Mouse (Mus musculus) liver, embryonic 13.5 days (tissue): Measurements from ENCODE around the gene Tssc4. TPM values are rescaled to one million over a fixed set of nuclear protein-coding genes. Genes with fewer than 3 reads are reported as not detected.

ENCODE experiments used
- ATAC-seq: fragments of 200-750 bp; cut with Nextera tagmentation; 2 replicates; pipeline ENCODE4 v1.8.0; 2017; ENCODE audit warnings: low read depth, mild to moderate bottlenecking, moderate number of reproducible peaks, moderate library complexity
- DNase-seq: peaks from one replicate; pipeline ENCODE4 v3.0.0; 2022
- H3K27ac ChIP-seq: fragments of 300-500 bp; sonication (generic); 2 replicates; pipeline ENCODE4 v1.5.1; 2015; ENCODE audit warnings: moderate library complexity, mild to moderate bottlenecking, inconsistent platforms
- H3K27me3 ChIP-seq: fragments of 300-500 bp; sonication (generic); 2 replicates; pipeline ENCODE4 v1.6.1; 2015; ENCODE audit warnings: mild to moderate bottlenecking, inconsistent platforms
- H3K36me3 ChIP-seq: fragments of 300-500 bp; sonication (generic); 2 replicates; pipeline ENCODE4 v1.6.1; 2015; ENCODE audit warnings: mild to moderate bottlenecking, inconsistent platforms
- H3K4me1 ChIP-seq: fragments of 300-500 bp; sonication (generic); replicated peaks from 2 replicates; pipeline ENCODE4 v1.6.1; 2015; ENCODE audit warnings: inconsistent platforms
- H3K4me2 ChIP-seq: fragments of 300-500 bp; sonication (generic); 2 replicates; pipeline ENCODE4 v1.6.1; 2015; ENCODE audit warnings: inconsistent platforms, mild to moderate bottlenecking, moderate library complexity
- H3K4me3 ChIP-seq: fragments of 300-500 bp; sonication (generic); replicated peaks from 2 replicates; pipeline ENCODE4 v1.5.1; 2015; ENCODE audit warnings: mild to moderate bottlenecking, inconsistent platforms
- H3K9ac ChIP-seq: fragments of 300-500 bp; sonication (generic); 2 replicates; pipeline ENCODE4 v1.6.1; 2015; ENCODE audit warnings: mild to moderate bottlenecking, inconsistent platforms
- H3K9me3 ChIP-seq: fragments of 300-500 bp; sonication (generic); replicated peaks from 2 replicates; pipeline ENCODE4 v1.6.1; 2016; ENCODE audit warnings: inconsistent platforms
- whole genome bisulfite sequencing: fragments of 180-500 bp; shearing (Covaris S2); methylation state at CpG from one replicate; pipeline ENCODE4 v1.1.7; 2015; ENCODE audit not compliant: insufficient replicate concordance; 5-methylcytosine and 5-hydroxymethylcytosine counted together
- polyA plus RNA-seq: library from polyadenylated mRNA; unstranded; fragments of >200 nt; fragmentation: Nextera tagmentation; extraction: Ambion mirVana; gene quantifications from 2 replicates; pipeline ENCODE4 v1.2.1, GENCODE M21; 2015

Tssc4 gene
- polyA plus RNA-seq, 1 experiment from 2014 or later = 45.3 TPM

DNA sequence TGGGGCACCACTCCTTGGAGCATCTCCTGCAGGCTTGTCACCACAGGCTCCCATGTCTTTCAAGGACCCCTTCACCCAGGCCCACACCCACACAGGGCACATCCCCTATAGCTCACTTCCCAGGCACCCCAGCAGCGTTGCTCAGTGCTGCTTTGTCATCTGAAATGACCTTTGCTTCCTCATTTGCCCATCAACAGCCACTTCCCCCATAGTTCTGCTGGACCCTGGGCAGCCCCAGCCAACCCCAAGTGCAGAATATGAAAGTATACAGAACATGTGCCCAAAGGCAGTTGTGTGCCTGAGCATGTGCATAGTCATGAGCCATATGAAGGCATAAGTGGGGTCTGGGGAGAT lies 26.5 kb downstream of the Tssc4 start:
- Histone ChIP-seq H3K9me3 (no peaks in the 10 kb centered on the region), H3K27ac (no peak overlapping the region), H3K4me2 (no peak overlapping the region), H3K4me3 (no peak overlapping the region), H3K4me1 (no peaks in the 10 kb centered on the region), H3K36me3 (no peaks in the 10 kb centered on the region), H3K9ac (no peak overlapping the region), H3K27me3 (peaks cover 26% of the 10 kb centered on the region)
- 7% methylated on average over 1 of the region's 1 CpGs for WGBS
- DNase-seq (no peak), ATAC-seq (no peak)

DNA sequence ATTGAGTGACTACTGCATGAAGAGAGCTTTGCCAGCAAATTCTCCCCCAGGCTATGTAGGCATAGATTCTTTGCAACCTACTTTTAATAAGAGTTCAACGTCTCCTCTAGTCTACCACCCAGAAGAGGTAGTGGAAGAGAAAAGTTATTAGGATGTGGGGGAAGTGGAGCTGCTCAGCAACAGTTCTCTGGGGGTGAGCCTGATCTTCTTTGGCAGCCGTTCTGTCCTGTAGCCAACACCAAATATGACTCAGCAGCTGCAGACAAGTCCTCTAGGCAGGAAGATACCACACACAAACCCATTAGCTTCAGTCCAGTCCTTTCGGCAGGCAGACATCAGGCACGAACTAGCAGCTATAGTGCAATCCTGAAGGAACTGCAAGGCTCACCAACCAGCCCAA lies 31.7 kb downstream of the Tssc4 start:
- no peak overlapping the region for H3K4me2 ChIP-seq
- no peak for ATAC-seq
- no peak overlapping the region for H3K9ac ChIP-seq
- H3K36me3 ChIP-seq = no peaks in the 10 kb centered on the region
- H3K4me3 ChIP-seq = no peak overlapping the region
- no peaks in the 10 kb centered on the region for H3K4me1 ChIP-seq
- no peaks in the 10 kb centered on the region for H3K9me3 ChIP-seq
- no peak for DNase-seq
- H3K27ac ChIP-seq = no peak overlapping the region
- H3K27me3 ChIP-seq = peaks cover 55% of the 10 kb centered on the region
- WGBS = 45% methylated on average over 4 of the region's 4 CpGs

DNA sequence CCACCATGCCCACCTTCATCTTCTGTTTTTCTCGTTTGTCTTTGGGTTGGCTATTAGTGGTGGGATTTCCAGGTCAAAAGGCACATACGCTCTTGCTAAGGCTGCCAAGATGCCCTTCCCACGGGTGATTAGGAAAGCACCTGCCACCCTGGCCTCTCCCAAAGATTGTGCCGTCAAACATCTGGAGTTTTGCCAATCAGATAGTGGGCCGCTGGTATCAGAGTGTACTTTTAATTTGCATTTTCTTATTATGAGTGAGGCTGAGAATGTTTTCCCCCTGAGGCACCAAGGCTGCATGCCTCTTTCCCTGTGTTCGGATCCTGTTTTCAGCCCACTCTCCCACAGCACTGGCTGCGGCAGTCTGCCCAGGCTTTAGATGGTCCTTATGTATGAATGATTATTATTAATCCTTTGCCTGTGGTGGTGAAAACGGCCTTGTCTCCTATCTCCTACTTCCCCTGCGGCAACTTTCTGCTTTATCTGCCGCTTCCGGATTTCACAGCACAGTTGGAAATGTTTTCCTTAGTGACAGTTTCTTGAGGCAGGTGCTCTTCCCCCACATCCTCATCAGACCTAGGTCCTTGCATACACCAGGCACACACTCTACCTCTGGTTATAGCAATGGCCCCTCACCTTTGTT lies 36.3 kb downstream of the Tssc4 start:
- H3K4me3 ChIP-seq = no peak overlapping the region
- H3K9ac ChIP-seq = no peak overlapping the region
- ATAC-seq (no peak), DNase-seq (no peak)
- H3K4me1 ChIP-seq = peaks cover 10% of the 10 kb centered on the region
- peaks cover 83% of the 10 kb centered on the region for H3K27me3 ChIP-seq
- H3K4me2 ChIP-seq = no peak overlapping the region
- H3K9me3 ChIP-seq = no peaks in the 10 kb centered on the region
- WGBS = 48% methylated on average over 11 of the region's 11 CpGs
- no peak overlapping the region for H3K27ac ChIP-seq
- no peaks in the 10 kb centered on the region for H3K36me3 ChIP-seq

- H3K4me3 ChIP-seq = peak within 1 kb of the TSS; percentile 40
- H3K4me1 ChIP-seq = peaks cover 10% of the 10 kb centered on the region
- WGBS = 45% methylated on average over 4 of the region's 4 CpGs
- DNase-seq (no peak), ATAC-seq (no peak)
- H3K4me2 ChIP-seq = peak within 1 kb of the TSS; percentile 57
- H3K9me3 ChIP-seq = no peaks in the 10 kb centered on the region
- no peaks in the 10 kb centered on the region for H3K36me3 ChIP-seq
- peaks cover 81% of the 10 kb centered on the region for H3K27me3 ChIP-seq
- no peak within 1 kb of the TSS for H3K27ac ChIP-seq
- no peak within 1 kb of the TSS for H3K9ac ChIP-seq
These were observed 37.0 kb downstream of the Tssc4 start, which contains the start of gene Kcnq1 for GRCm38 (mm10) chr7:143106062-143106461. Kcnq1 (plus strand) TSS chr7:143106362.

- H3K27ac ChIP-seq = no peak overlapping the region
- H3K4me3 ChIP-seq = peak overlapping the region; percentile 40
- no peak overlapping the region for H3K9ac ChIP-seq
- peak overlapping the region; percentile 57 for H3K4me2 ChIP-seq
- peaks cover 10% of the 10 kb centered on the region for H3K4me1 ChIP-seq
- no peak for DNase-seq
- H3K27me3 ChIP-seq = peaks cover 74% of the 10 kb centered on the region
- 6% methylated on average over 51 of the region's 57 CpGs for WGBS
- ATAC-seq = no peak
- no peaks in the 10 kb centered on the region for H3K36me3 ChIP-seq
- H3K9me3 ChIP-seq = no peaks in the 10 kb centered on the region
These were observed 37.8 kb downstream of the Tssc4 start for GRCm38 (mm10) chr7:143106672-143107465.

DNA sequence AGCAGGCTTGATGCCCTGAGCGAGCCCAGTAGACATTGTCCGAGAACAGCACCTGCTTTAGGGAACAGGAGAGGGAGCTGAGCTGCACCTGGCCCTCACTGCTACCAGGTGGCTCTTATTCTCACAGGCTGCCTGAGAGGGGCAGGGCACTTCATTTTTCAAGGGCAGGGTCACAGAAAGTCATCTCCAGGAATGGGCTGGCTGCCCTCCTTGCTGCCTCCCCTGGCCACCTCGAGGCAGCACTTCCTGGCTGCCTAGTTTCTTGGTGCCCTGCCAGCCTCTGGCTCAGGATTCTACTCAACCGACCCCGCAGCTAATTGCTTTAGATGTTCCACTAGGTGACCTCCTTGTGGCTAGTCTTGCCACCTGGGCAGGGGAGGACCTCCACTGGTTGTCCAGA lies 39.2 kb downstream of the Tssc4 start:
- no peak overlapping the region for H3K27ac ChIP-seq
- H3K27me3 ChIP-seq = peaks cover 71% of the 10 kb centered on the region
- peaks cover 10% of the 10 kb centered on the region for H3K4me1 ChIP-seq
- no peak overlapping the region for H3K4me2 ChIP-seq
- ATAC-seq = no peak
- no peak overlapping the region for H3K4me3 ChIP-seq
- no peaks in the 10 kb centered on the region for H3K36me3 ChIP-seq
- no peak overlapping the region for H3K9ac ChIP-seq
- no peak for DNase-seq
- H3K9me3 ChIP-seq = no peaks in the 10 kb centered on the region
- WGBS = 34% methylated on average over 5 of the region's 5 CpGs

GRCm38 (mm10) chr7:143108996-143109660 lies 40.1 kb downstream of the Tssc4 start:
- Histone ChIP-seq H3K4me3 (no peak overlapping the region), H3K27me3 (peaks cover 64% of the 10 kb centered on the region), H3K9ac (no peak overlapping the region), H3K4me1 (peaks cover 10% of the 10 kb centered on the region), H3K4me2 (no peak overlapping the region), H3K27ac (no peak overlapping the region; the same call in 1 of the 2 replicates), H3K36me3 (no peaks in the 10 kb centered on the region), H3K9me3 (no peaks in the 10 kb centered on the region)
- ATAC-seq = no peak
- WGBS = 16% methylated on average over 3 of the region's 3 CpGs
- no peak for DNase-seq

DNA sequence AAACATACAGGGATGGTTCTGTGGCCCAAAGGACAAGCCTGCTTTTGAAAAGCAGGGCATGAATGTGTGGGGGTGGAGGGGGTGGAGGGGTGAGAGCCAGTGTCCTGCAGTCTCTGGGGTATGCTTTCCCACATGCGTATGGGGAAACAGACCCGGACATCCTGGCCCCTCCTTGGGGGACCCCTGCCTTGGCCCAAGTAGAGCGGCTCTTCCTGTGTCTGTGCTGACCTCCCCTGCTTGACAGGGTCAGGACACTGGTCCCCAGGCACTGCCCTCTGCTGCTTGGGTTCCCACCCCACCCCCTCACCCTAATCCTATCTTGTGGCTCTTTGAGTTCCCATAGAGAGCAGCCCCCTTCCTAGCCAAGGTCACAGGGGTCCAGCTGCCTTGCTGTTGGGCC lies 40.6 kb downstream of the Tssc4 start:
- Histone ChIP-seq H3K4me2 (no peak overlapping the region), H3K27ac (no peak overlapping the region; the same call in 1 of the 2 replicates), H3K9me3 (no peaks in the 10 kb centered on the region), H3K4me3 (no peak overlapping the region), H3K27me3 (peaks cover 59% of the 10 kb centered on the region), H3K36me3 (no peaks in the 10 kb centered on the region), H3K4me1 (peaks cover 10% of the 10 kb centered on the region), H3K9ac (no peak overlapping the region)
- no peak for DNase-seq
- WGBS = 57% methylated on average over 3 of the region's 3 CpGs
- ATAC-seq = no peak

DNA sequence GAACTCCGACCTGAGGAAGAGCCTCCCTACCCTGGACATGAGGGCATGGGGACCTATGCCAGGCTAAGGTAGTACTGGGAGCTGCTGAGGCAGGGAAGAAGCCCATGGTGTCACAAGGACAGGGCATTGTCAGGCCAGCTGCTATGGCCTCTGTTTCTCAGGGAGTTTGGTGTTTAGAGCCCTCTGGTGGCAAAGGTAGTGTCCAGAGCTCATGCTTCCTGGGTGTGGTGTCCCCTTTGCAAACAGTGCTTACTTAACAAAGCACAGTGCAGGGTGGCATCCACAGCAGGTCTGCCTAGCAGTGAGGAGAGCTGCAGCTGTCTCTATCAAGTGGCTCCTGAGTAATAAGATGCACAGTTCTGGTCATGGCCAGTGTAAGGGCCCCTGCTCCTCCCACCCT lies 41.8 kb downstream of the Tssc4 start:
- ATAC-seq (no peak), DNase-seq (no peak)
- Histone ChIP-seq H3K27me3 (peaks cover 48% of the 10 kb centered on the region), H3K9me3 (no peaks in the 10 kb centered on the region), H3K36me3 (no peaks in the 10 kb centered on the region), H3K4me1 (peaks cover 10% of the 10 kb centered on the region), H3K4me3 (no peak overlapping the region), H3K9ac (no peak overlapping the region), H3K27ac (no peak overlapping the region), H3K4me2 (no peak overlapping the region)
- 48% methylated on average over 1 of the region's 1 CpGs for WGBS

DNA sequence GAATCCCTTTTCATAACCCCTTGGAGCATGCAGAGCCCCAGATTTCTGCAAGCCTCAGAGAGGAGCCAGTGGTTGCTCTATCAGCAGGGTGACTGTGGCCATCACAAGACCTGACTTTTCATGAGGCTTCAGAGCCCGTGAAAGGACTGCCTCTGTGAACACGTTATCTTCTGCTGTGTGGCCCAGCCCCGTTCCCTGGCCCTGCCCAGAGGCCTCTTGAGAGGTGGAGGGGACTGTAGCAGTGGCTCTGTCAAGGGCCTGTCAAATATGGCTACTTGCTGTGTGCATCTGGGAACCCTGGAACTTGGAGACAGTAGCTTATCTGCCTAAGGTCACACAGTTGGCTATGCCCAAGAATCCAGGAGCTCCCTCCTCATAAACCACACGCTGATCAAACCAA lies 42.7 kb downstream of the Tssc4 start:
- H3K27me3 ChIP-seq = peaks cover 39% of the 10 kb centered on the region
- H3K27ac ChIP-seq = no peak overlapping the region
- no peak for DNase-seq
- peak; percentile 70 for ATAC-seq
- WGBS = 24% methylated on average over 4 of the region's 4 CpGs
- H3K9ac ChIP-seq = no peak overlapping the region
- no peaks in the 10 kb centered on the region for H3K36me3 ChIP-seq
- no peak overlapping the region for H3K4me2 ChIP-seq
- no peak overlapping the region for H3K4me3 ChIP-seq
- peaks cover 9% of the 10 kb centered on the region for H3K4me1 ChIP-seq
- no peaks in the 10 kb centered on the region for H3K9me3 ChIP-seq

DNA sequence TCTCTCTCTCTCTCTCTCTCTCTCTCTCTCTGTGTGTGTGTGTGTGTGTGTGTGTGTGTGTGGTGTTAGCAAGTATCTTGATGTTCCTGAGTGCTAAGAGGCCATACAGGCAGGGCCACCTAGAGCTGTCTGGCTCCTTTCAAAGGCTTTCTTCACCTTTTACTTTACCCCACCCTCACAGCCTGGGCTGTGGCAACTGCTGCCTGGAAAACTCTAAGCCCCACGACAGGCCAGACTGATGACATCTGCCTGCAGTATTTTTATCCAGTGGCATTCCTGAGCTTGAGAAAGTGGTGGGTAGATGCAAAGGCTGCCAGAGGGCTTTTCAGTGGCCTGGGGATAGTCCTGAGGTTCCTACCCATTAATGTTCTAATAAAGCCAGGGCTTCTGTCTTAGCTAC lies 43.3 kb downstream of the Tssc4 start:
- Histone ChIP-seq H3K27me3 (peaks cover 32% of the 10 kb centered on the region), H3K36me3 (no peaks in the 10 kb centered on the region), H3K4me3 (no peak overlapping the region), H3K9ac (no peak overlapping the region), H3K4me2 (no peak overlapping the region), H3K9me3 (no peaks in the 10 kb centered on the region), H3K4me1 (peaks cover 3% of the 10 kb centered on the region; the same call in 1 of the 2 replicates), H3K27ac (no peak overlapping the region)
- ATAC-seq (no peak), DNase-seq (no peak)
- WGBS = 42% methylated on average over 1 of the region's 1 CpGs
